Mouse (Mus musculus) midbrain, embryonic 10.5 days (tissue): ENCODE measurements around the gene Gp1ba. TPM values are rescaled to one million over a fixed set of nuclear protein-coding genes. Genes with fewer than 3 reads are reported as not detected.

ENCODE experiments used
- DNase-seq: peaks from one replicate; pipeline ENCODE4 v3.0.0-alpha.2; 2017; ENCODE audit warnings: low spot score
- H3K27ac ChIP-seq: fragments of 300-500 bp; sonication (generic); replicated peaks from 2 replicates; pipeline ENCODE4 v1.5.1; 2016; ENCODE audit warnings: mild to moderate bottlenecking
- H3K27me3 ChIP-seq: fragments of 300-500 bp; sonication (generic); 2 replicates; pipeline ENCODE4 v1.6.1; 2016; ENCODE audit warnings: low read depth, mild to moderate bottlenecking; ENCODE audit not compliant: poor library complexity, severe bottlenecking
- H3K36me3 ChIP-seq: fragments of 300-500 bp; sonication (generic); 2 replicates; pipeline ENCODE4 v1.6.1; 2016; ENCODE audit warnings: mild to moderate bottlenecking, moderate library complexity
- H3K4me1 ChIP-seq: fragments of 300-500 bp; sonication (generic); 2 replicates; pipeline ENCODE4 v1.6.1; 2016
- H3K4me3 ChIP-seq: fragments of 300-500 bp; sonication (generic); 2 replicates; pipeline ENCODE4 v1.5.1; 2016; ENCODE audit warnings: mild to moderate bottlenecking, moderate library complexity
- H3K9me3 ChIP-seq: fragments of 300-500 bp; sonication (generic); replicated peaks from 2 replicates; pipeline ENCODE4 v1.6.1; 2016; ENCODE audit warnings: mild to moderate bottlenecking
- WGBS: fragments of 180-500 bp; shearing (Covaris S2); methylation state at CpG from one replicate; pipeline ENCODE4 v1.1.7; 2016; 5-methylcytosine and 5-hydroxymethylcytosine counted together
- polyA plus RNA-seq: library from polyadenylated mRNA; unstranded; fragments of >200 nt; fragmentation: Nextera tagmentation; extraction: Ambion mirVana; gene quantifications from 2 replicates; pipeline ENCODE4 v1.2.1, GENCODE M21; 2016

The Gp1ba gene
- polyA plus RNA-seq, 1 experiment from 2014 or later = 0.44 TPM

GRCm38 (mm10) chr11:70669582-70670345 lies 30.8 kb downstream of the Gp1ba start:
- under 1% methylated on average over 31 of the region's 31 CpGs for WGBS
- H3K4me1 ChIP-seq = peaks cover 42% of the 10 kb centered on the region
- H3K27me3 ChIP-seq = no peaks in the 10 kb centered on the region
- H3K9me3 ChIP-seq = no peaks in the 10 kb centered on the region
- H3K27ac ChIP-seq = peak overlapping the region; percentile 95
- peak overlapping the region; percentile 69 for H3K4me3 ChIP-seq
- DNase-seq = peak; percentile 83
- H3K36me3 ChIP-seq = peaks cover 57% of the 10 kb centered on the region

- Histone ChIP-seq H3K27ac (peak overlapping the region; percentile 95), H3K27me3 (no peaks in the 10 kb centered on the region), H3K4me1 (peaks cover 42% of the 10 kb centered on the region), H3K4me3 (peak overlapping the region; percentile 69), H3K9me3 (no peaks in the 10 kb centered on the region), H3K36me3 (peaks cover 57% of the 10 kb centered on the region)
- DNase-seq = no peak
- 50% methylated on average over 14 of the region's 14 CpGs for WGBS
Observed at GRCm38 (mm10) chr11:70670483-70670882, 31.6 kb downstream of the Gp1ba start.

- no peak for DNase-seq
- Histone ChIP-seq H3K4me3 (0 out of 2 replicates have a peak overlapping the region, but pooled peaks have one; percentile 69), H3K9me3 (no peaks in the 10 kb centered on the region)
Observed at GRCm38 (mm10) chr11:70671333-70672047, 32.6 kb downstream of the Gp1ba start.

GRCm38 (mm10) chr11:70674014-70674413 lies 35.1 kb downstream of the Gp1ba start:
- DNase-seq = no peak
- no peak overlapping the region for H3K27ac ChIP-seq
- peaks cover 33% of the 10 kb centered on the region for H3K4me1 ChIP-seq
- no peaks in the 10 kb centered on the region for H3K9me3 ChIP-seq
- H3K27me3 ChIP-seq = no peaks in the 10 kb centered on the region
- WGBS = 57% methylated on average over 6 of the region's 6 CpGs
- peaks cover 60% of the 10 kb centered on the region for H3K36me3 ChIP-seq
- no peak overlapping the region for H3K4me3 ChIP-seq

More at GRCm38 (mm10) chr11:70671333-70672047, 32.6 kb downstream of the Gp1ba start:
- Histone ChIP-seq H3K36me3 (peaks cover 58% of the 10 kb centered on the region), H3K4me1 (peaks cover 42% of the 10 kb centered on the region), H3K27ac (no peak overlapping the region), H3K27me3 (no peaks in the 10 kb centered on the region)
- WGBS = 82% methylated on average over 16 of the region's 16 CpGs

GRCm38 (mm10) chr11:70674501-70674900 lies 35.6 kb downstream of the Gp1ba start:
- Histone ChIP-seq H3K27ac (no peak overlapping the region), H3K4me3 (no peak overlapping the region), H3K4me1 (peaks cover 33% of the 10 kb centered on the region), H3K9me3 (no peaks in the 10 kb centered on the region), H3K36me3 (peaks cover 65% of the 10 kb centered on the region), H3K27me3 (no peaks in the 10 kb centered on the region)
- no peak for DNase-seq
- 68% methylated on average over 11 of the region's 11 CpGs for WGBS

- DNase-seq = no peak
- Histone ChIP-seq H3K36me3 (peaks cover 70% of the 10 kb centered on the region), H3K4me1 (peaks cover 34% of the 10 kb centered on the region), H3K9me3 (no peaks in the 10 kb centered on the region), H3K4me3 (no peak overlapping the region), H3K27me3 (no peaks in the 10 kb centered on the region), H3K27ac (no peak overlapping the region)
- WGBS = 76% methylated on average over 9 of the region's 9 CpGs
Observed at GRCm38 (mm10) chr11:70678092-70678491, 39.2 kb downstream of the Gp1ba start.

- DNase-seq = no peak
- no peak overlapping the region for H3K27ac ChIP-seq
- H3K36me3 ChIP-seq = peaks cover 74% of the 10 kb centered on the region
- peaks cover 37% of the 10 kb centered on the region for H3K4me1 ChIP-seq
- WGBS = 66% methylated on average over 2 of the region's 2 CpGs
- no peak overlapping the region for H3K4me3 ChIP-seq
- no peaks in the 10 kb centered on the region for H3K9me3 ChIP-seq
- no peaks in the 10 kb centered on the region for H3K27me3 ChIP-seq
Observed at GRCm38 (mm10) chr11:70678576-70678975, 39.7 kb downstream of the Gp1ba start.

- peaks cover 32% of the 10 kb centered on the region for H3K4me1 ChIP-seq
- WGBS = 98% methylated on average over 8 of the region's 8 CpGs
- H3K27ac ChIP-seq = no peak overlapping the region
- H3K36me3 ChIP-seq = peaks cover 74% of the 10 kb centered on the region
- H3K27me3 ChIP-seq = no peaks in the 10 kb centered on the region
- no peaks in the 10 kb centered on the region for H3K9me3 ChIP-seq
- DNase-seq = no peak
- H3K4me3 ChIP-seq = no peak overlapping the region
Observed at GRCm38 (mm10) chr11:70679361-70679760, 40.4 kb downstream of the Gp1ba start.

- peaks cover 75% of the 10 kb centered on the region for H3K36me3 ChIP-seq
- H3K9me3 ChIP-seq = no peaks in the 10 kb centered on the region
- WGBS = 93% methylated on average over 8 of the region's 8 CpGs
- DNase-seq = no peak
- H3K27me3 ChIP-seq = no peaks in the 10 kb centered on the region
- peaks cover 30% of the 10 kb centered on the region for H3K4me1 ChIP-seq
- no peak overlapping the region for H3K27ac ChIP-seq
- no peak overlapping the region for H3K4me3 ChIP-seq
Observed at GRCm38 (mm10) chr11:70679894-70680293, 41.0 kb downstream of the Gp1ba start.

GRCm38 (mm10) chr11:70681170-70681569 lies 42.2 kb downstream of the Gp1ba start:
- H3K4me1 ChIP-seq = peaks cover 30% of the 10 kb centered on the region
- peaks cover 69% of the 10 kb centered on the region for H3K36me3 ChIP-seq
- H3K27ac ChIP-seq = peak overlapping the region; percentile 87
- H3K4me3 ChIP-seq = 0 out of 2 replicates have a peak overlapping the region, but pooled peaks have one; percentile 2
- 63% methylated on average over 12 of the region's 12 CpGs for WGBS
- no peaks in the 10 kb centered on the region for H3K27me3 ChIP-seq
- no peaks in the 10 kb centered on the region for H3K9me3 ChIP-seq
- DNase-seq = no peak

GRCm38 (mm10) chr11:70681897-70682581 lies 43.1 kb downstream of the Gp1ba start:
- WGBS = 6% methylated on average over 11 of the region's 11 CpGs
- Histone ChIP-seq H3K4me3 (peak overlapping the region; percentile 30; the same call in 1 of the 2 replicates), H3K9me3 (no peaks in the 10 kb centered on the region), H3K4me1 (peaks cover 37% of the 10 kb centered on the region), H3K36me3 (peaks cover 62% of the 10 kb centered on the region), H3K27ac (peak overlapping the region; percentile 87), H3K27me3 (no peaks in the 10 kb centered on the region)
- DNase-seq = peak; percentile 65

GRCm38 (mm10) chr11:70683640-70684039 lies 44.7 kb downstream of the Gp1ba start:
- 0 out of 2 replicates have a peak overlapping the region, but pooled peaks have one; percentile 9 for H3K27ac ChIP-seq
- no peak overlapping the region for H3K4me3 ChIP-seq
- peaks cover 50% of the 10 kb centered on the region for H3K4me1 ChIP-seq
- no peaks in the 10 kb centered on the region for H3K27me3 ChIP-seq
- no peaks in the 10 kb centered on the region for H3K9me3 ChIP-seq
- DNase-seq = no peak
- 93% methylated on average over 5 of the region's 5 CpGs for WGBS
- H3K36me3 ChIP-seq = peaks cover 57% of the 10 kb centered on the region
